Mouse (Mus musculus) stomach, postnatal 0 days (tissue): ENCODE data around the gene Vps41.
A peak's percentile ranks its signal among the peaks of the same experiment; 100 is the strongest.

ENCODE experiments used
- CTCF ChIP-seq: IDR thresholded peaks from 2 replicates; pipeline ENCODE4 v1.5.1; 2016; ENCODE audit warnings: antibody characterized with exemption, low read depth, mild to moderate bottlenecking, moderate library complexity
- EP300 ChIP-seq: optimal IDR thresholded peaks from 2 replicates; pipeline ENCODE3; 2016; ENCODE audit warnings: antibody characterized with exemption

DNA sequence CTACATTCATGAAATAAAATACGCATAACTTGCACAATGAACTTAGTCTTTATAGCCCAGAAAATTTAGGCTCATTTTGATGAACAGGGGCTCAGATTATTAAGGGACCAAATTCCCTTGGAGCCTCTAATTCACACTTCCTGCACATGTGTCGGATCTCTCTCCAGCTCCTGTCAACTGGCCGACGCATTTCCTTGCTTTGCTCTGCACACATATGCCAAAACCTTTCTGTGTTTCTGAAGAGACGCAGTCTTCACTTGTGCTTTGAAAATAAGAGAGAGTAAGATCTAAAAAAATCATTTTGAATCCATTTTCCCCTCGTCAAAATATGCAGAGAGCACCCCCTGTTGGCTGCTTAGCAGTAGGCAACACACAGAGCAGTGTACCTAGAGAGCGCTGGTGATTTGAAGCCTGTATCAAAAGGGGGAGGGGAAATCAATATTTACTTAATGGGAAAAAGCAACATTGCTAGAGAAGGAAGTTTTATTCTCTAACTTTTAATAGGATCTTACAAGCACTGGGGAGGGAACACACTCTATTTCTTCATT is 18.5 kb upstream of the Vps41 start:
- TF ChIP-seq CTCF (peak; percentile 77), EP300 (no peak)
